Mouse (Mus musculus) gastrocnemius, postnatal 25 days (tissue): ENCODE data around the gene Hist1h2bg. TPM values are rescaled to one million over a fixed set of nuclear protein-coding genes. Genes with fewer than 3 reads are reported as not detected.
"Not testable (repeated sequence)": the region's sequence is repeated elsewhere in the genome, so short reads cannot be mapped to it uniquely, and the experiment has no call there.

Experiments used
- DNase-seq: peaks from one replicate; pipeline ENCODE4 v3.0.0; 2022
- total RNA-seq, 2 experiments: library from RNA; stranded (reverse); gene quantifications; 1 replicate in 1 of 2; 2 replicates in 1 of 2; pipeline ENCODE4 v1.2.3; 2021

Gene Hist1h2bg
- total RNA-seq, 2 experiments from 2014 or later = 24.4 to 24.5 TPM

DNA sequence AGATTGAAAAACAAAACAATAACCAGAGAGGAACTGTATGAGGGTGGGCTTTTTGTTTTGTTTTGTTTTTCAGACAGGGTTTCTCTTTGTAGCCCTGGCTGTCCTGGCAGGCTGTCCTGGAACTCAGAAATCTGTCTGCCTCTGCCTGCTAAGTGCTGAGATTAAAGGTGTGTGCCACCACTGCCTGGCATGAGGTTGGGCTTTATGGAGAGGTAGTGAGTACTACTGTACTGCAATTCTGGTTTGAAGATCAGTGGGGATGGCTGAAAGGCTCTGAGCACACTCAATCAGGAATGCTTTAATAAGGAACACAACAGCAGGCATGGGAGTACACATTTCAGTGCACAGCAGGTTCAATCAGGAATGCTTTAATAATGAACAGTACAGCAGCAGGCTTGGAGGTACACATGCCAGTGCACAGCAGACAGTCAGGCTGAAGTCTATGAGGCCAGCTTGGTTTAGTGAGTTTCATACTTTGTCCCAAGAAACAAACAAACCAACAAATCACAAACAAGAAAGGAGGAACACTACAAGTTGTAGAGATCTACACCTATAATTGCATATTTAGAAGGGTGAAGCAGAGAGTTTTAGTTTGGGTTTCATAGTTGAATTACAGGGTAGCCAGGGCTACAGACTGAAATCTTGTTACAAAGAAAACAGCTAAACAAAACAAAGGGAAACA, 12.3 kb downstream of the Hist1h2bg start:
- DNase-seq = no peak

DNA sequence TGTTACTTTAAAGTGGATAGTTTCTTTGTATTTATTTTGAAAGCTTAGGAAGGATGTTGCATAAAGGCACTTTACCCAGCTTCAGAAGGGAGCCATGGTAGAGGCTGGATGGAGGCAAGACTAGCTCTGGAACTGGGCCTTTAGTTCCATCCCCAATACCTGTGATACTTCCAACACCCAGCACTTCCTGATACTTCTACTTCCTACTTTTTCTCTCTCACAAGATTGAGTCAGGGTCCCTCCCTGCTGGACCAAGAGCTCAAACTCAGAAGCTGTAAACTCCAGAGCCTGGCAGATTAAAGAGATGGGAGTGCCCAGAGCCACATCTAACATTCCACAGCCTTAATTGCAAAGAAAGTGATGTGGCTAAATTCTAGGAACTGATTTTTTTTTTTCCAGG, 13.1 kb downstream of the Hist1h2bg start:
- no peak for DNase-seq

DNA sequence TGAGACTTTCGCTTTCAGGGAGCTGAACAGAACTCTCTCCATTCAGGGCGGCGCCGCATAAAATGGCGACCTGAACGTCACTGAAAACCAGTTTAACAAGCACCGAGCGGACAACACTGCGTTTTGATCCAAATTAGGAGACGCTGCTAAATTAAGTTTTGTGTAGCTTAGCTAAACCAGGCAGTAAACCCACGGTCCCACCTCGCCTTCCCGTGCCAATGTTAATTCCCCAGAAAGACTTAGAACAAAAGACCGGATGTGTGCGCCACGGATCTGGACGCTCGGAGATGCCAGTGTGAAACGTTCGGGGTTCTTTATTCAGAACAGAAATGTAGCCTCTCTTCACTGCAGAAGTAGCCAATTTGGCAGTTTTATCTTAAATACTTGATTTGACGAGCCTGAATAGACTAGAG, 13.8 kb downstream of the Hist1h2bg start:
- peak; percentile 40 for DNase-seq

DNA sequence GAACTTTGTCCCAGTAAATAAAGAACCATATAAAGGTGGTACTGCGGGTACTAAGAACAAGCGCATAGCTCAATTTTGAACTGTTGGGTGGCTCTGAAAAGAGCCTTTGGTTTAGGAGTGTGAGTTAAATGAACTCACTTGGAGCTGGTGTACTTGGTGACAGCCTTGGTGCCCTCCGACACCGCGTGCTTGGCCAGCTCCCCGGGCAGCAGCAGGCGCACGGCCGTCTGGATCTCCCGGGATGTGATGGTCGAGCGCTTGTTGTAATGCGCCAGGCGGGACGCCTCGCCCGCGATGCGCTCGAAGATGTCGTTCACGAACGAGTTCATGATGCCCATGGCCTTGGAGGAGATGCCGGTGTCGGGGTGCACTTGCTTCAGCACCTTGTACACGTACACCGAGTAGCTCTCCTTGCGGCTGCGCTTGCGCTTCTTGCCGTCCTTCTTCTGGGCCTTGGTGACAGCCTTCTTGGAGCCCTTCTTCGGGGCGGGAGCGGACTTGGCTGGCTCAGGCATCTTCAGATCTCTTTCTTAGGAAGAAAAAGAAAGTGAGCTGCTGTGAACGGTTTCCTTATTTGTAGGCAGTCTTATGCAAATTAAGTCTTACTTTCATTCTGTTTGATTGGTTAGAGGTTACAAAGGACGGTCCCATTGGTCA, 14.4 kb downstream of the Hist1h2bg start:
- DNase-seq = peak; percentile 62

DNA sequence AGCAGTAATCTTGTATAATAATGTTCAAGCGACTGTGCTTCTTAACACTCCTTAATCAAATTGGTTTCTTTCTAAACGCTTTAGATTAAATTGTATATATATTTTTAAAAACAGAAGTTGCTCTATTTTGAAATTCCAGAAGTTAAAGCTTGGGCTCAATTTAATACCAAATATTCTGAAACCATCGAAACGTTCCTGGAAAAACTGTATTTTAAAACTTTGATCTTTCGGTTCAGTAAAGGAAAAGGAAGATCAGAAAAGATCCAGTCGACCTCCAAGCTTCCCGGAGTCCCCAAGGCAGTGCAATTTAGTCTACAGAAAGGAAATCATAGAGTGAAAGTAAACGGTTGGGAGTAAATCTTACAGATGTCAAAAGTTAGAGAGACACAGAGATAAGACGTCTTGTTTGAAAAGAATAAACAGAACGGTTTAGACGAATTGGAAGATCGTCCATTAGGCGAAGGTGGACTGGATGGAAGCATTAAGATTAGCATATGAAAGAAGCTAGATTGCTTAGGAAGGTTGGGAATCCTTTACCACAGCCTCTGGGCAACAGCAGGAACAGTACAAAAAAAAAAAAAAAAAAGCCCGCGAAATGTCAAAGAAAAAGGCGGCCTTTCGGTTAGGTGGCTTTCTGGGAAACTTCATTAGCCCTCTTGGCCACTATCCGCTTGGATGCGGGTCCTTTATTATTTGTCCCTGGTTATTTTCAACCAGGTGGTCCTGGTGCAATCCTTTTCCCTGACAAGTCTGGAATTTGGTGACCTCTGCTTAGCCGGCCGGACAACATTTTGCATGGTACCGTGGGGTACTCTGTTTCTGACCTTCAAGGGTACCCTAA, 15.1 kb downstream of the Hist1h2bg start:
- no peak for DNase-seq

DNA sequence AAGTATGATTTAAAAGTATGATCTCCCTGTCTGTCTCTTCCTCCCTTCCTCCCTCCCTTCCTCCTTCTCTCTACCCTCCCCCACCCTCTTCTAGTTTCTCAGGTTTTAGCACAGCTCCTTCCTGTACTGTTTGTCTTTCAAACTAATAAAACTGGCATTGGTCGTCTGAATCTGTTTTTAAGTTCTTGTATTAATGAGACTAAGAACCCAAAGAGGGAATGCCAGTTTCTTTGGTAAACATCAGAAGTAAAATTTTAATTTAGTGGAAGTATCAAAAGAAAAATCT, 15.7 kb downstream of the Hist1h2bg start:
- no peak for DNase-seq

DNA sequence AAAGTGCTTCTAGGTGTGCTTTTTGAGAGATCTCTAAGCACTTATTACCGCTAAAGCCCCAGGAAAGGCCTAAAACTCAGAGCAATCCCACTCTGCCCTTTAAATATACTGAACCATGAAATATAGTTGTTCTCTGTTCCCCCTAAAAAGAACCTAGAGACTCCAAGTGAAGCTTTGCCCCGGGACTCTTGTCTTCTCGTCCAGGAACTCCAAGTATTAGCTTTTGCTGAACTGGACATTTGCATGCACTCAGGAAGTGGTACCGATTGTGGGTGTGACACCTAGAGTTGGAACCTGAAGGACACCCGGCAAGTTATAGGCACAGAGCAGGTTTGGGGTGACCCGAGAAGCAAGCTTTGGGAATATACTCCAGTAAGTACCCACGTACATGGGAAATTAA, 20.0 kb downstream of the Hist1h2bg start:
- DNase-seq = no peak

DNA sequence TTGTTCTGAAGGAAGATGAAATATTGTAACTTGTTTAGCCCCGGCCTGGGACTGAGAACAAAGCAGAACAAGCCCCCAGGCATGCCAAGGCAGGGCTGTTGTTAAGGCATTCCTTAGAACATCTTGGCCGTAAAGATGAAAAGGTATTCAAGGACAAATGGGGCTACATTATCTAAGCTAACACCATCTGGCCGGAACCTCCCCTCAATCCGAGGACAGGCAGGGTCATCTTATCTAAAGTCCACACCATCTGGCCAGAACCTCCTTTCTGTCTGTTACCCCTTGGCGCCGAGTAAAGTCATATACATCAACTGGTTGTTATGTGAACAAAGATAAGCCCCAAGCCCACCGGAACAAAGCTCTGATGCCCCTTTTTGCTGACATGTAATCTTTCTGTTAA, 20.7 kb downstream of the Hist1h2bg start:
- not testable (repeated sequence) for DNase-seq

DNA sequence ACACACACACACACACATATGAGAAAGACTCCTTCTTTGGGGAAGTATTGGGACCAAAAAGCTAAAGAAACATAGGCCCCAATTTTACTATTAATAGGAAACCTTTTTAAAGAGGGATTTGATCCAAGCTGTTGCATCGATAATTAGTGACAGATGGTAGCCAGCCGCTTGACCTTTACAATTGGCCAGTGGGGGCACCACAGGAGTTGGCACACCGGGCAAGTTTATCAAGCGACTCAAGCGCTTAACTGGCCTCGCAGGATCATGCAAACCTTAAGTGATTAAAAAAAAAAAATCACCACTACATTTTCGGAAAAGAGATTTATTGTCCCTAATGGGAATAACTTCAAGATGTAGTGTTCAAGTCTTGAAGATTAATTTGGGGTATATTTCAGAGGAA, 21.4 kb downstream of the Hist1h2bg start:
- no peak for DNase-seq

DNA sequence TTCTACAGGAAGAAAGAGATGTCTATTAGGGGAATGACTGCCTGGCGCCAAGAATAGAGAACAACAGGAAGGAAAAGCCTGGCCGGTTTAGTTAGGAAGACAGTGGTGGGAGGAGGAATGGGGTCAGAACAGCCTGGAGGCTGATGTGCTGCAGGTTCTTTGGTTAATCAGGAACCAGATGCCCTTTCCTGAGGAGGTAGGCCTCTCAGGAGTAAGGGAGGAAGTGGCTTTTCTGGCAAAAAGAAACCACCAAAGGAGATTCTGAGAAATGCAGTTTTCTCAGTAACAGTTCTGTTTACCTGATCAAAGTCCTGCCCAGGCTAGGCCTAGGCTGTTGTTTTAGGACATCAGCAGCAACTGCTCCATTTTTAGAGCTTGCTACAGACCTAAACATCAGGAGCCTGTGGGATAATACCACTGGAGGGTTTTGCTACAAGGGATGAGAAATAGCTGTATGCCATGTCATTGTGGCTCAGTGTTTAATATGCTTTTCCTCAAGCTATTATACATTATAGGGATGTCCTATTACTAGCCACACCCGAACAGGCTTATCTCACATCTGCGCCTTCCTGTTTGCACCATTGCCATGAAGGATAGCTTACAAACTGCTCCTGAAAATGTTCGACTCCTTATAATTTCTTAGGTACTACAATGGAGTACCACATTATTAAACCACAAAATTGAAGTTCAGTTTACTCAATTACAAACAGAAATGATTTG, 22.0 kb downstream of the Hist1h2bg start:
- DNase-seq = no peak

DNA sequence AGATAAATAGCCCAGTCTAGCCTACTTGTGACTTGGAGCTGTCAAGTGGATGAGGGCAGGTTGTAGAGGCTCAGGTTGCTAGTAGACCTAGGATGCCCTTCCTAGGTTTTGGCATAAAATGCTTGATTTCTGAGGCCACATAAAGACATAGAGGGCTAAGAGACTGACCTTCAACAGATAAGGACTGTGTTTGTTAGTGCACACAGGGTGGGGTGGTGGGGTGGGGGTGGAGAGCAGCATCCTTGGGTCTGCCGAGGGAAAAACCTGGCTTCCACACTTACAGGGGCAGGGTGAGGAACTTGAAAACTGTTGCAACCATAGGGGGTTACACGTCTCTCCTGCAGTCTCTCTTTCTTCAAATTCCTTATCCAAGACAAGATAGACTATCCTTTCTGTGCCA, 24.0 kb downstream of the Hist1h2bg start:
- DNase-seq = no peak

DNA sequence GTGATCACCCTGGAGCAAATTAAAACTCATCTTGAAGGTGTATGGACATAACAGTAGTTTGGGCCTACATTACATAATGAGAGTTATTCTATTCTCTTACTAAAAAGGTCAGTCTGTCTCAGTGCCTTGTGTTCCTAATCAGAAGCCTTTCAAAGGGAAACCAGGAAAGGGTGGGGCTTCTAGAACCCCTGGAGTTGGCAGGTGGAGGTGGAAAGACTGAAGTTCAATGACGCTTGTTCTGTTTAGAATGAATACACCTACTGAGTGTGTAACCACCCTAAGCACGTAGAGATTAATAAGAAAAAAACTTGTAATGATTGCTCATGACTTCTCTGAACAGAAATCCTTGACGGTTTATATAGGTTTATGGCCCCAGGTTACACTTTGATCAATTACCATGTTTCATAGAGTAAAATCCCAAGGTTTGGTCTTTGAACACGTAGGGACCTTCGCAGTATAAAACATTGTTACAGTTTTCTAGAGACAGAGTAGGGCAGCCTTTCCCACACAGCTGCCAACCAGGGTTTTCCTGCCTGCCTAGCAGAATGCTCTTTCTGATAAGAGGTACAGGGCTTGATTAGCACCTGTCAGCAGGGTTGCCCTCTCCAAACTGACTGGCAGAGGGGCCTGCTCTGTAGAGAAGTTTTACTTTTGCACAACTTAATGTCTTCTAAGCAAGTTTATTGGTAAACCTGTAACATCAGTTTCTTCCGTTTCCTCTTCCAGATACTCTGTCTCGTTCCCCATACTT, 24.6 kb downstream of the Hist1h2bg start:
- no peak for DNase-seq

DNA sequence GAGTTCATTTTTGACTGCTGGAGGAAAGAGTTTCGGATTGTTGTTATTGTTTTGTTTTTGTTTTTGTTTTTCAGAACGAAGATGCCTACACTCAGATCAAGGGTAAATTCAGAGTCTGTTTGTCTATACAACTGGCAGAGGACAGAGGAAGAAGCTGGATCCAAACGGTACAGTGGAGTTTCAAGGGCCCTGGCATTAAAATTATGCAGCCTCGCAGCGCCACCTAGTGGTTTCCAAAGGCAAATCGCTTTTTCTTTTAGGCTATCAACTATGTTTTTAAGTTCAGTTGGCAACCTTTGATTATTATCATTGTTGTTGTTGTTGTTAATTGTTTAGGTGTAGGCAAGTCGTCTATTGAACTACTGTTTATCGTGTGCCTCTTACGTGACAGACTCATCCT, 26.8 kb downstream of the Hist1h2bg start:
- peak; percentile 33 for DNase-seq

DNA sequence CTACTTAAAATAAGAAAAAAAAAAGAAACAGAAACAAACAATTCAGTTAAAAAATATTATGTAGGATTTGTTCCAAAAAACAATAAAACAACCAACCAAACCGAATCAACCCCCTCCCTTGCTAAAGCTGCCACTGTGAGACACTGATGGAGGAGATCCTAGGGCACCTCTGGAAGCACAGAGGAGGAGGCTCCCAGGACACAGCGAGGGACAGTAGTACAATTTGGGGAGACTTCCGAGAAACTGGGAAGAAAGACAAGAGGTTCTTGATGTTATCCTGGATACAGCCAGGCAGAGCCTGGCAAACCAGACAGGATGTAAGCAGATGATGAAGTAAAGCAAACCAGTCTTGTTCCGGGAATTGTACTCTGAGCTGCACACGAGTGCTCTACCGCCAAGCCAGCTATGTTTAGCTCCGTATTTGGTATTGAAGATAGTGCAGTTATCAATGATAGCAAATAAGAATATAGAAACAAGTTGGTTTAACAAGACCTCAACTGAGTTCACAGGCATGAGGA, 32.0 kb downstream of the Hist1h2bg start:
- no peak for DNase-seq

DNA sequence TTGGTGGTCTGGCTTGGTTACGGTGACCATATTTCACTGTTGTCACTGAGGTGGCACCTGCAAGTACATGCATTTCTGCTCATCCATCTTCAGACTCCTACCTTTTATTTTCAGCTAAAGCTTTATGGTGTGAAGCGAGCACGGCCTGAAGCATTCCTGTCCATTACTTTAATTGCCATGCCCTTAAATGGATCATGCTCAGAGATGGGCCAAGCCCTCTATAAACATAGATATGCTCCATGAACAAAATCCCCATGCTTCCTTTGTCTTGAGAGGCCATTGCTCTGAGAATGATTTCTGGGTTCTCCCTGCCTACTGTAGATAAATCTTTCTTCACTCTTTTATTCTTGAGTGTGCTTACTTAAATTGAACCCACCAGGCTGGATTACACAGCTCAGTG, 33.3 kb downstream of the Hist1h2bg start:
- no peak for DNase-seq

DNA sequence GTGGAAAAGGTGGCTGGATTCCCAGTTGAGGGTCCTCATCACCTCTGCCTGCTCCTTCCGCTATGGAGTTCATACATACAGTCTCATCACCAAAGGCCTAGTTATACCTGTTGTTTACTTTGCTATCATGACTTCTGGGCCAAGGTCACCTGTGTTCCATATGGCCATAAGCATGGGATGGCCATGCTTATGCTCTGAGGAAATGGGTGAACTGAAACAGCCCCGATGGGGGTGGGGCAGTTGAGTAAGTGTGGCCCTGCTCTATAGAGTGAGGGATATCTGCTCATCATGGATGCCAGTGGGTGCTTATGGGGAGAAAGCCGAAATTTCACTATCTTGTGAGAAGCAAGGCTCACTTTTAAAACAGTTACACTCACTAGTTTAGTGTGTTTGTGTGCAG, 33.9 kb downstream of the Hist1h2bg start:
- DNase-seq = no peak

DNA sequence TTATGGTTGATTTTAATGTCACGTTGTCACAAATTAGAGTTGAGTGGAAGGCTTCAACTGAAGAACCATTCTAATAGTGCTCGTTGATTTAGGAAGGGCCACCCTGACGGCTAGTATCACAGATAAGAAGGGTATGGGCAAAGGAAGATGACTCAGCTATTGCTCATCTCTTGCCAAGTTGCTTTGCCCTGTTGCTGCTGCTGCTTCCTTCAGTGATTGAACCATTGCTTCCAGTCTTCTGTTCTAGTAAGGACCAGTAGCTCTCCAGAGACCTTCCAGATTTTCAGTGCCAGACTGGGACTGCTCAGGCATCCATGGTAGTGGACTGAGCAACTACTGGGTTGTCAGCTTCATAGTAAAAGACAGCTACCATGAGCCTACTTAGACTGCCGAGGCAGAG, 38.0 kb downstream of the Hist1h2bg start:
- DNase-seq = no peak

DNA sequence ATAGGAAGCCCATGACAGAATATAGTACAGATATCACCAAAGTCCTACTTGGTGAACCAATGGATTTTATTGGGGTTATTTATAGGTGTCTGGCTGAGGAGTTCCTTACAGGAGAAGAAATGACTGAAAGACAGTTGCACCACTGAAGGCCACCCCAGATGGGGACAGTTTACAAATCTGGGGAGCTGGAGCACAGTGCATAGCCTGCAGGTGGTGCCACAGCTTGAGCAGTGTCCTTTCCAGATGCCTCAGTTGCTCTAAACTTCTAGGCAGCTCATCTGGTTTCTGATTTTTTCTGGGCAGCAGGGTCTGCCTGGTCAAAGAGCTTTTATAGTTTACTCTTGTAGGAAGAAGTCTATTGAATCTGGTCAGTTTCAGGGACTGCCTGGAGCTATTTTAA, 38.6 kb downstream of the Hist1h2bg start:
- no peak for DNase-seq

DNA sequence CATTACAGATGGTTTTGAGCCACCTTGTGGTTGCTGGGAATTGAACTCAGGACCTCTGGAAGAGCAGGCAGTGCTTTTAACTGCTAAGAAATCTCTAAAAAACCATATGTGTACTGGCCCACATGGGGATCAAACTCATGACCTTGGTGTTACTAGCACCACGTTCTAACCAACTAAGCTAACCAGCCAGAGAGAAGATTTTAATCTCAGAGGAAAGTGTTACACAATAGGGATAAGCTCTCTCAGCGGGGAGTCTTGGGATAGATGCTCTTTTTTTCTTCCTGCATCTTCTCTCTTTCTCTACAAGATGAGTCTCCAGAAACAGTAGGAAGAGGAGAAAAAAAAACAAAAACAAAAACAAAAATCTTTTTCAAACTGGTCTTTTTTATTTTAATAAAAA, 39.2 kb downstream of the Hist1h2bg start:
- DNase-seq = no peak

DNA sequence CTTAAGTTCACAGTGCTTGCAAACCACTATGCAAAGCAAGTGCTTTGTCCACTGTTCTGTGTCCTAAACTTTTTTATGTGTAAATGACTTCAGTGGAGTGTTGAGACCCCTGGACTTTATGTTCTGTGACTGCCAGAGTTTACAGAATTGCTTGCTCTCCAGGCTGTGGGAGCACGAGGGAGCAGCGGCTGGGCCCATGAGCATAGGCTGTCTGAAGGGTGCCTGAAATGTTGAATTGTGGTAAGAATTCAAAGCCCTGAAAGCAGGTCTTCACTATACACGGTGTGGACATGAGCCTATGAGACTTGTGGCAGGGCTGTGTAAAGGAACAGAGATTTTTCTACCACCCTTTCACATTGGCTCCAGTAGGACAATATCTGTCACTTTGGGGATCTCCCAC, 40.4 kb downstream of the Hist1h2bg start:
- no peak for DNase-seq

DNA sequence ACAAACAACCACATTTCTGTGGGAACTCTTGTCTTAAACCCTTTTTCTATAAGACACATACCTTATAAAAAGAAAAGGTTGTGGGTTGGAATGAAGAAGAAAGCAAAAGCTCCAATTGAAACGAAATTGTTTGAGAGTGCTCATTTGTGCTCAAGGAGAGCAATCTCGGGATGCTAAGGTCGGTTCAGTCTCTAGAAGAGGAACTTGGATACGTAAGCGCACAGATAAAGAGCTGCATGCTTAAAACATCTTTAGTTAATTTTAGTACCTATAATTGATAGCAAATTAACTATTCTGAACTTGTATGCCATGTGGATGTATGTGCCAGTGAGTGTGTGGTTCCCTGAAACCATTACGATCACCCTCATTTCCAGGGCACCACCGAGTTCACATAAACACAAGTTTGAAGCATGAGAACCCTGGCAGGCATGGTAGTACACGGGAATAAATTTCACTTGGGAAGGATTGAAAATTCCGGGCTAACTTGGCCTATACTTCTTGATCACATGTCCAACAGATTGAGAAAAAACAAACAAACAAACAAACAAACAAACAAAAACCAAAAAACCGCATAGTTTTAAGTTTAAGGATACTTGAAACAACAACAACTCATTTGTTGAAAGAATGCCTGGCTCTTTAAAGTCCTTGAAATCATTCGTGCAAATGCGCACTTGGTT, 49.0 kb downstream of the Hist1h2bg start:
- DNase-seq = no peak
